Mouse (Mus musculus) B cell, adult (primary cell): ENCODE measurements around the gene Pnrc2. TPM values are rescaled to one million over a fixed set of nuclear protein-coding genes. Genes with fewer than 3 reads are reported as not detected.

ENCODE experiments used
- total RNA-seq: library from RNA; stranded (reverse); gene quantifications from 4 replicates; pipeline ENCODE4 v1.2.4, GENCODE M21; 2023; ENCODE audit not compliant: inconsistent age

The Pnrc2 gene
- total RNA-seq: 128 to 150 TPM (median 142 TPM) in 4 replicates

DNA sequence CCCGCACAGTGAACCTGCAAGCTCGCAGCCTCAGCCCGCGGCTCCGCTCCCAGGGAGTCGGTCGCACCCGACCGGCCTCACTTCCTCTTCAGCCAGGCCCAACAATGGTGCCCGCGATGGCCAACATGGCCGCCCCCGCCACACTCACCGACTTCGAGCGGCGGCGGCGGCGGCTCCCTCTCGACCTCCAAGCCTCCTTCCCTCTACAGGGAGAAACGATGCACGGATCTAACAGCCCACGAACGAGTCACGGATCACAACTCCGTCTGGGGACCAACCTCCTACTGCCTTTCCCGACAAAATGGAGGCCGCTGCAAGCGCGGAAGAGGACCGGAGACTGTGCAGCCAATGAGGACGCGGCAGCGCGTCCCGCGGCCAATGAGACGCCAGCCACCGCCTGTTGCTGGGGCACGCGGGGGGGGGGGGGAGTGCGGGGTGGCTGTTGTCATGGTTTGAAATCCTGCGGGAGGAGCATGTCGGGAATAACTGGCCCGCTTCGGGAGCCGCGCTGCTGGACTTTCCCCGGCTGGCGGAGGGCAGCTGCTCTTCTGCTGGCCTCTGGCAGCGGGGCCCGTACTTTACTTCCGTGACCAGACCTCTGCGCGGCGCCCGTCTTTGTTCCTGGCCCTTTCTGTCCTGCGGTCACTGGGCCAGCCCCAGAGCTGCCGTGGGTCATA lies at the start of gene Pnrc2:
Gene Pnrc2, minus strand, starts transcription at position 325 of the 677 bp plus-strand sequence.

DNA sequence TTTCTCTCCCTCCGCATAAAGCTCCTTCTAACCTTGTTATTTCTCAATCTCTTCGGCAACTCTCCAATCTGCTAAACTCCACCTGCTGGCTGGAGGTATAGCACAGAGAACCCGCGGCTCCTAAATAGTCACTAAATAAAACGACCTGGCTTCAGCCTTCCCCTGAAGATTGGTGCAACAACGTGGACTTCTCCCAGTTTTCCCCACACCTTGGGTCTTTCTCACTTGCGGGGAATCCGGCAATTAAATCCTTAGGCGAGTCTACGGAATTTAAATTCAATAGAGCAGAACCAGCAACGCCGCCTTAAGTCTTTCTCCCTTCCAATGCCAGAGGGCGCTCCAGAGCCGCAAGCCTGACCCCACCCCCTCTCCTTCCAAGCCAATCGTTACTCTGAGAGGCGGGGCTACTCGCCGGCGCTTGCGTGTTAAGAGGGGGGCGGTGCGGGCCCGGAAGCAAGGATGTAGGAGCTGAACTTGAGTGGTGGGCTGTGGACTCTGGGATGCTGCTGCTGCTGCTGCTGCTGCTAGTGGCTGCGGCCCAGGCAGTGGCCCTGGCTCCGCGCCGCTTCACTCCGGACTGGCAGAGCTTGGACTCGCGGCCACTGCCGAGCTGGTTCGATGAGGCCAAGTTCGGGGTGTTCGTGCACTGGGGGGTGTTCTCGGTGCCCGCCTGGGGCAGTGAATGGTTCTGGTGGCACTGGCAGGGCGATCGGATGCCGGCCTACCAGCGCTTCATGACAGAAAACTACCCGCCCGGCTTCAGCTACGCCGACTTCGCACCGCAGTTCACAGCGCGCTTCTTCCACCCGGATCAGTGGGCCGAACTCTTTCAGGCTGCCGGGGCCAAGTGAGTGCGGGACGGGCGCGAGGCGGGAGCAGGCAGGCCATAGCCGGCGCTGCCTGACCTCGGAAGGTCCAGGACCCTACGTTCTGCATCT lies 46.9 kb upstream of the Pnrc2 start, which contains the start of gene Fuca1:
Gene Fuca1, plus strand, starts transcription at position 432 of the 938 bp plus-strand sequence.

DNA sequence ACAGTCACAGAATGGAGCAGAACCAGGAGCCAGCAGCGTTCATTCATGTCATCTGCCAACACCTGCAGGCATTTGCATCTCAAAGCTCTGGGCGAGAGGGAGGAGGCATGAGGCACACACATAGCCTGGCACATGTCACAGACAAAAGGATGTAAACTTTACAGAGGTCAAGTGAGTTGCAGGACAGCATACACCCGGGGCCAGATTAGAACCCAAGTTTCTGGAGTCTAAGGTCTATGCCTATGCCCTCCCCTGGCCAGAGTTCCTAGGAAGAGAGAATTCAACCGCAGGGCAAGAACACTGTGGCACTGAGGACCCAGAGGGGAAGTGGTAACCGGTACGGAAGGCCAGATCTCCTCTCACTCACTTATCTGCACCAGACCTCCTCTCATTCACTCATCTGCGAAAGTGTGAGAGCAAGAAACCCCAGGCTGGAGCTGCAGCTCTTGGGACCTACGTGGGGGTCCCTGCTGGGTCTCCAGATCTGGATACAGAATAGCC lies 21.5 kb upstream of the Pnrc2 start, which contains the start of gene Cnr2:
Gene Cnr2, plus strand, starts transcription at position 324 of the 501 bp plus-strand sequence.

DNA sequence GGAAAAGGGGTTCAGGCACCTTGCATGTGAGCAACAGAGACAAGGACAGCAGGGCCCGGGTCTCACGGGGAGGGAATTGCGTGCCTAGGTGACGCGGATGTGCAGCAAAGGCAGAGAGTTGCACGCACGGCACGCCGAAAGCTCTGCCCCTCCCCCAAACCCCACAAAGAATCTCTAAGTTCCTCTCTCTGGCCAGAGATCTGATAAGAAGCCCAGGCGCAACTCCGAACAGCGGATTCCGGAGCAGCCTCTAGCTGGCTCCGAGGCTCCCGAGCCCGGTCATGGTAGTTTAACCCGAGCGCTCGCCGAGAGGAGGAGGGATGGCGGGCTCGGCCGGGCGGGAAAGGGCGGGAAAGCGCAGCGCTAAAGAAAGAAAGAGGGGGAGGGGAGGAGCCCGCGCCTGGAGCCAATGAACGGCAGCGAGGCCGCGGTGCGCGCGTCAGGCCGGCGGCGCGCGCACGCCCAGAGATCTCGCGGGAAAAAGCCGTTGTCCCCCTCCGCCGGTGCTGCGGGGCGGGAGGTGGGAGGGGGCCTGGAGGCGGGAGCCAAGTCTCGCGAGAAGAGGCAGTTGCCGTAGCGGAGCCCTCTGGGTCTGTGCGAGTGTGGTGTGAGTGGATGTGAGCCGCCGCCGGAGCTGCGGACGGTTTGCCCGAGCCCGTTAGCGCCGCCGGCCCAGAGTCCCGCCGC lies 18.0 kb downstream of the Pnrc2 start, which contains the start of gene Srsf10:
Gene Srsf10, plus strand, starts transcription at position 212 of the 687 bp plus-strand sequence.

Other genes with a start within 250 kb of the Pnrc2 start
- 0.32 to 0.58 TPM (median 0.38 TPM) in 4 replicates for gene Ifnlr1, start 187.6 kb downstream of the Pnrc2 start, total RNA-seq
- not detected in 4 replicates for gene Il22ra1, start 145.7 kb downstream of the Pnrc2 start, total RNA-seq
- not detected in 4 replicates for gene Myom3, start 114.1 kb downstream of the Pnrc2 start, total RNA-seq
- gene Srsf10, start 18.1 kb downstream of the Pnrc2 start, total RNA-seq: 189 to 215 TPM (median 192 TPM) in 4 replicates
- gene Cnr2, start 21.5 kb upstream of the Pnrc2 start, total RNA-seq: 176 to 190 TPM (median 188 TPM) in 4 replicates
- gene Fuca1, start 46.9 kb upstream of the Pnrc2 start, total RNA-seq: 164 to 200 TPM (median 175 TPM) in 4 replicates
- 24.4 to 35.4 TPM (median 29.7 TPM) in 4 replicates for gene Hmgcl, start 72.6 kb upstream of the Pnrc2 start, total RNA-seq
- gene Gale, start 89.9 kb upstream of the Pnrc2 start, total RNA-seq: 7.4 to 11.9 TPM (median 8.9 TPM) in 4 replicates
- 98.8 to 111 TPM (median 104 TPM) in 4 replicates for gene Lypla2, start 98.8 kb upstream of the Pnrc2 start, total RNA-seq
- gene Pithd1, start 113.4 kb upstream of the Pnrc2 start, total RNA-seq: 33.1 to 38.4 TPM (median 36.6 TPM) in 4 replicates
- 40.5 to 41.9 TPM (median 41.1 TPM) in 4 replicates for gene Eloa, start 147.9 kb upstream of the Pnrc2 start, total RNA-seq
- 767 to 937 TPM (median 907 TPM) in 4 replicates for gene Rpl11, start 179.6 kb upstream of the Pnrc2 start, total RNA-seq